Mouse (Mus musculus): Measurements from ENCODE around the gene 1700020A23Rik.

- TF ChIP-seq GATA1 (IDR thresholded peaks at IDR 0.05; ENCODE audit: low read depth, low read length) (no peak), EP300 (IDR thresholded peaks at IDR 0.05; ENCODE audit: low read depth in 1 of 2, low read length in 2 of 2) (no peak), CTCF (IDR thresholded peaks at IDR 0.05 in 2 of 3, conservative IDR thresholded peaks at IDR 0.05 in 1 of 3; ENCODE audit: control insufficient read depth in 1 of 3, insufficient read depth in 1 of 3, low read depth in 2 of 3, low read length in 3 of 3, poor library complexity in 1 of 3, severe bottlenecking in 1 of 3) (no peak)
Measured at GRCm38 (mm10) chr2:130397186-130397985, 7.7 kb upstream of the 1700020A23Rik start, which contains the start of gene Cpxm1.

Data from MEL (cell line).